In the genomic region with DNA sequence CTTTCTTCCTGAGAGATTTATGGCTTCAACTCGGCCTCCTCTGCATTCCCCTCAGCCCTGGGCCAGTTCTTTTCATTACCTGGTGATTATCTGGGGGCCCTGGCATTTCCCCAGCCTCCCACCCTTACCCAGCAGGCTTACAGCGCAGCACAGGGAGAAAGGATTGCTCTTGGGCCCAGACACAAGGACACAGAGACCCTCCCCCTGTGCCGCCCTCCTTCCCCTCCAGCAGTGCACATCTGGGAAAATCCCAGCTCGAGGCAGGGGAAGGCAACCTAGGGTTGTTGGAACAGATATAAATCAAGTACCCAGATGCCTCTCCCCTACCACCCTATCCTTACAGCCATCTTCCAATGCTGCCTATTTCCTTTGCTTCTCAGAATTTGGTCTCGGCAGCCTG, we compare ENCODE assay signal across 21 mouse cellular contexts. TPM values are rescaled to one million over a fixed set of nuclear protein-coding genes. Genes with fewer than 3 reads are reported as not detected.
DNase-seq lines count a peak whose midpoint lies in the region; ATAC-seq lines count a peak whose summit lies in the region.
"Had no signal": no experiment of that assay in that cellular context is flagged by ENCODE, and none has a peak within 500 bp of the region (broad histone marks: within the 10 kb centered on the region; RNA-seq: fewer than 3 reads in every experiment).

No protein-coding gene starts in this region.

- intact Hi-C loops in heart, postnatal 10 days (cut with DNase I), result no loop called here

- no peaks in the 10 kb centered on the region for H3K36me3 ChIP-seq in hindbrain, embryonic 12.5 days
- no peaks in the 10 kb centered on the region for H3K36me3 ChIP-seq in hindbrain, embryonic 10.5 days
- H3K36me3 ChIP-seq in midbrain, embryonic 13.5 days, result no peaks in the 10 kb centered on the region
- no peaks in the 10 kb centered on the region for H3K36me3 ChIP-seq in midbrain, embryonic 11.5 days (ENCODE audit: control insufficient read depth, insufficient read depth, low read length)
- no peaks in the 10 kb centered on the region for H3K36me3 ChIP-seq in midbrain, embryonic 15.5 days (replicated peaks)
- H3K36me3 ChIP-seq: embryonic facial prominence, embryonic 10.5 days; limb, embryonic 15.5 days; liver, embryonic 15.5 days; midbrain, embryonic 12.5 days had no signal

- 0 out of 2 replicates have a peak, but pooled peaks have one; percentile 9 for ATAC-seq in hindbrain, embryonic 12.5 days (ENCODE audit: low FRiP score)
- no peak for ATAC-seq in midbrain, embryonic 13.5 days
- ATAC-seq in midbrain, embryonic 11.5 days (ENCODE audit: low FRiP score), result no peak
- ATAC-seq in midbrain, embryonic 15.5 days (replicated peaks), result no peak; the same call in 1 of the 2 replicates

- no peak for DNase-seq in hindbrain, embryonic 10.5 days (ENCODE audit: low spot score)
- DNase-seq in midbrain, embryonic 11.5 days (ENCODE audit: low spot score, missing footprints), result no peak
- DNase-seq in layer of hippocampus, postnatal 25 days (ENCODE audit: extremely low spot score in 1 of 2, low spot score in 1 of 2), result no peak
- DNase-seq in heart, postnatal 10 days, result no peak
- DNase-seq: adrenal gland, postnatal 25 days; cerebellum, adult 18-20 months; cerebellum, postnatal 36 days; gastrocnemius, postnatal 25 days; kidney, adult 8-10 months; kidney, postnatal 4 days; layer of hippocampus, adult 9-11 months; spleen, adult 18-20 months; thymus, postnatal 25 days had no signal

- no peak overlapping the region; the same call in 1 of the 2 replicates for H3K9ac ChIP-seq in hindbrain, embryonic 12.5 days
- H3K9ac ChIP-seq in midbrain, embryonic 13.5 days (replicated peaks), result no peak overlapping the region
- no peak overlapping the region for H3K9ac ChIP-seq in midbrain, embryonic 11.5 days (ENCODE audit: low read length)
- H3K9ac ChIP-seq in midbrain, embryonic 15.5 days, result peak overlapping the region; percentile 10; the same call in 1 of the 2 replicates
- H3K9ac ChIP-seq: limb, embryonic 15.5 days; liver, embryonic 15.5 days; midbrain, embryonic 12.5 days had no signal

- H3K4me2 ChIP-seq in hindbrain, embryonic 12.5 days (replicated peaks), result no peak overlapping the region
- no peak overlapping the region for H3K4me2 ChIP-seq in midbrain, embryonic 13.5 days (replicated peaks)
- H3K4me2 ChIP-seq in midbrain, embryonic 11.5 days, result no peak overlapping the region
- no peak overlapping the region for H3K4me2 ChIP-seq in midbrain, embryonic 15.5 days
- H3K4me2 ChIP-seq: limb, embryonic 15.5 days; liver, embryonic 15.5 days; midbrain, embryonic 12.5 days had no signal

- peak overlapping the region; percentile 46; the same call in 1 of the 2 replicates for H3K27ac ChIP-seq in hindbrain, embryonic 12.5 days
- no peak overlapping the region for H3K27ac ChIP-seq in hindbrain, embryonic 10.5 days
- H3K27ac ChIP-seq in midbrain, embryonic 13.5 days, result peak overlapping the region; percentile 52
- H3K27ac ChIP-seq in midbrain, embryonic 11.5 days (ENCODE audit: low read depth, low read length), result no peak overlapping the region
- H3K27ac ChIP-seq in midbrain, embryonic 15.5 days, result peak overlapping the region; percentile 73
- H3K27ac ChIP-seq: embryonic facial prominence, embryonic 10.5 days; limb, embryonic 15.5 days; liver, embryonic 15.5 days; macrophage; midbrain, embryonic 12.5 days had no signal

- WGBS in hindbrain, embryonic 12.5 days, result 47% methylated on average over 5 of the region's 5 CpGs
- 49% methylated on average over 5 of the region's 5 CpGs for WGBS in hindbrain, embryonic 10.5 days
- 31% methylated on average over 5 of the region's 5 CpGs for WGBS in midbrain, embryonic 13.5 days
- WGBS in midbrain, embryonic 11.5 days, result 41% methylated on average over 5 of the region's 5 CpGs
- WGBS in midbrain, embryonic 15.5 days, result 43% methylated on average over 5 of the region's 5 CpGs

- peaks cover 5% of the 10 kb centered on the region for H3K4me1 ChIP-seq in hindbrain, embryonic 12.5 days
- H3K4me1 ChIP-seq in hindbrain, embryonic 10.5 days (replicated peaks), result peaks cover 13% of the 10 kb centered on the region
- peaks cover 9% of the 10 kb centered on the region for H3K4me1 ChIP-seq in midbrain, embryonic 13.5 days (replicated peaks)
- H3K4me1 ChIP-seq in midbrain, embryonic 11.5 days (ENCODE audit: control insufficient read depth, insufficient read depth, low read length), result no peaks in the 10 kb centered on the region
- H3K4me1 ChIP-seq in midbrain, embryonic 15.5 days, result peaks cover 16% of the 10 kb centered on the region
- H3K4me1 ChIP-seq: liver, embryonic 15.5 days had no signal

- H3K4me3 ChIP-seq in hindbrain, embryonic 12.5 days, result no peak overlapping the region
- no peak overlapping the region for H3K4me3 ChIP-seq in hindbrain, embryonic 10.5 days
- no peak overlapping the region for H3K4me3 ChIP-seq in midbrain, embryonic 13.5 days (replicated peaks)
- H3K4me3 ChIP-seq in midbrain, embryonic 11.5 days (ENCODE audit: low read depth, low read length), result no peak overlapping the region
- no peak overlapping the region for H3K4me3 ChIP-seq in midbrain, embryonic 15.5 days
- H3K4me3 ChIP-seq: embryonic facial prominence, embryonic 10.5 days; limb, embryonic 15.5 days; liver, embryonic 15.5 days; midbrain, embryonic 12.5 days had no signal

- peaks cover 80% of the 10 kb centered on the region for H3K27me3 ChIP-seq in hindbrain, embryonic 12.5 days
- H3K27me3 ChIP-seq in hindbrain, embryonic 10.5 days (ENCODE audit: insufficient read depth, poor library complexity, severe bottlenecking), result peaks cover 83% of the 10 kb centered on the region
- peaks cover 63% of the 10 kb centered on the region for H3K27me3 ChIP-seq in midbrain, embryonic 13.5 days
- H3K27me3 ChIP-seq in midbrain, embryonic 11.5 days (ENCODE audit: control insufficient read depth, insufficient read depth, low read length), result peaks cover 6% of the 10 kb centered on the region; the same call in 1 of the 2 replicates
- H3K27me3 ChIP-seq in midbrain, embryonic 15.5 days (replicated peaks), result peaks cover 25% of the 10 kb centered on the region

- no peaks in the 10 kb centered on the region for H3K9me3 ChIP-seq in hindbrain, embryonic 12.5 days (replicated peaks)
- no peaks in the 10 kb centered on the region for H3K9me3 ChIP-seq in hindbrain, embryonic 10.5 days
- H3K9me3 ChIP-seq in midbrain, embryonic 13.5 days, result no peaks in the 10 kb centered on the region
- H3K9me3 ChIP-seq in midbrain, embryonic 11.5 days (ENCODE audit: control insufficient read depth, low read length), result no peaks in the 10 kb centered on the region
- H3K9me3 ChIP-seq in midbrain, embryonic 15.5 days, result peaks cover 2% of the 10 kb centered on the region; the same call in 1 of the 2 replicates
- H3K9me3 ChIP-seq: embryonic facial prominence, embryonic 10.5 days; limb, embryonic 15.5 days; liver, embryonic 15.5 days; midbrain, embryonic 12.5 days had no signal

RNA-seq across cellular contexts. Expression of a gene that starts 33.1 kb away (rescaled TPM):
- polyA plus RNA-seq in hindbrain, embryonic 12.5 days (2016; fragmentation: Nextera tagmentation; extraction: Ambion mirVana), result 47.3 and 49.1 TPM in 2 replicates
- 32.1 and 38.5 TPM in 2 replicates for polyA plus RNA-seq in hindbrain, embryonic 10.5 days (2016; fragmentation: Nextera tagmentation; extraction: Ambion mirVana)
- 41.9 and 51.1 TPM in 2 replicates for polyA plus RNA-seq in midbrain, embryonic 13.5 days (2015; fragmentation: Nextera tagmentation; extraction: Ambion mirVana)
- polyA plus RNA-seq in midbrain, embryonic 11.5 days (2014; fragmentation: Nextera tagmentation; extraction: Ambion mirVana), result 27.5 and 28.3 TPM in 2 replicates
- polyA plus RNA-seq in midbrain, embryonic 15.5 days (2015; fragmentation: Nextera tagmentation; extraction: Ambion mirVana), result 41.9 and 43.0 TPM in 2 replicates
- 10 to 100 TPM; 85.8 to 91.4 TPM for total RNA-seq in layer of hippocampus, postnatal 25 days (2021)
- 100 to 1,000 TPM in 1 of 2 experiments, 10 to 100 TPM in 1; 90.9 to 100 TPM for total RNA-seq in heart, postnatal 10 days (2021)

Comparison
In these comparisons a context has a peak if more than half of its experiments do, and no peak if none do; other contexts are left out.
1. H3K27ac ChIP-seq: peak in hindbrain, embryonic 12.5 days (single experiment), midbrain, embryonic 13.5 days (single experiment) and midbrain, embryonic 15.5 days (single experiment); none in hindbrain, embryonic 10.5 days (single experiment) and midbrain, embryonic 11.5 days (single experiment).